Mouse (Mus musculus) frontal cortex, adult 2 months (tissue): ENCODE measurements around the gene Tbc1d1. TPM values are rescaled to one million over a fixed set of nuclear protein-coding genes. Genes with fewer than 3 reads are reported as not detected.

Source experiments
- DNase-seq, 2 experiments: peaks; one replicate each; pipeline ENCODE4 v3.0.0; 2022; ENCODE audit warnings: low spot score in 1 of 2; ENCODE audit errors: extremely low spot score in 1 of 2
- polyA plus RNA-seq: library from polyadenylated mRNA; depleted of rRNA; stranded (reverse); fragments of >200 nt; gene quantifications from 2 replicates; pipeline ENCODE4 v1.2.3, GENCODE M21; 2012

Gene Tbc1d1
- polyA plus RNA-seq, 1 experiment = 16.1 TPM

DNA sequence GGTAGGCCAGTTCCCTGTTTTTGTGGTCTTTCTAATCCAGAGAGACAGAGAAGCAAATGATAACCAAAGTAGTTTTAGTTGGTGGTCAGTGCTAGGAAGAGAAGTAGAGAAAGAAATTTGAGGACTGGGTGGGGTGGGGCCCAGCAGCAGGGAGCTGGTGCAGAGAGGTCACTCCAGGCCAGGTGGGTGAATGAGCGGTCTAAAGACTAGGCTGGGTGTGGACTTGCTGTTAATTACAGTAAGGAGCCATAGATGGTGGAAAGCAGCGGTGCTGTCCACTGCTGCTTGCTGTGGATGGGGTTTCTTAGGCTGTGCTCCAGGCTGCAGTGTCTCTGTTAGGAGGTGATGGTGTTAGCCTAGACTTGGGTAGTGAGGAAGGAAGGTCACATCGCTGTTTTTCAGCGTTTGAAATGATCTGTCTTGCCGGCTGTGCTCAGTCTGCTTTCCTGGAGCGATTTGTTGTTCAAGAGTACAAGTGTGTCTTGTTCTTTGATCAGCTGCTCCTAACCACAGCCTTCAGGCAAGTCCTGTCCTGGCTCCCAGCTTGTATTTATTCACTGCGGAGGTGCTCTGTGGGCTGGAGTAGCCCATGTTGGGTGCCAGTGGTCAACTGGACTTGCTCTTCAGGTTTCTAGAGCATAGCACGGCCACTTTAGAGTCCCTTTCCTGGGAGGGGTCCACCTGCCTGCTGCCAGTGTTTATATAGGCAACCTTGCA, 78.3 kb downstream of the Tbc1d1 start:
- DNase-seq = no peak

DNA sequence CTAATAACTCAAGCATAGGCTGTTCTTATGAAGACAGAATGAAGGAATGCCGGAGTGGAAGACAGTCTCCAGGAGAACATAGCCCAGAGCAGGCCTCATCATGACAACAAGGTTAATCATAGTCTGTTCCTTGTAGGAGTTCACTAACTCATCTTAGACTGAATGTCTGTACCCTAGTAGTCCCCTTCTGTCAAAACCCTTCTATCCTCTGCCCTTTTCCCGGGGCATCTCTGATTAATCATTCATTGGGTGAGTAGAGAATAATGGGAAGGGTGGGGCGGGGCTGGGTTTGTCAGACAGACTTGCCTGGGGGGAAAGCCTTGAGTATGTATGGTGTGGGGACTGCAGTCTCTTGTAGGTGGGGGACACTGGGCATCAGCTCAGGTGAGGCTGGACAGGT, 79.1 kb downstream of the Tbc1d1 start:
- no peak for DNase-seq

DNA sequence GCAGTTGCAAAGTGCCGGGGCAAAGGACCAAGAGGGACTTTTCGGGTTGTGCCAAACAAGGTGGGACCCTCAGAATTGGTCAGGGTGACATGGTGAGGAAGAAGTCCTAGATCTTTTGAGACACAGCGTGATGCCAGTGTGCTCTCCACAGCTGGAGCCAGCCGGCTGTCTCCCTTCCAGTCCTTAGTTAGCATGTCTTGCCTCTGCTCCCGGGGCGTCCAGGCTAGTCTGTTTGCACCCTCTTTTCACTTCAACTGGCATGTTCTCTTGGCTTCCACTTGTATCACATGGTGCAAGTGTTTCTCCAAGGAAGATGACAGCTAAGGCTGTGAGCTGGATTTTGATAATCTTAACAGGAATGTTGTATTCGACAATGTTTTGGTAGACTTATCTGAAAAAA, 80.5 kb downstream of the Tbc1d1 start:
- no peak for DNase-seq

GRCm38 (mm10) chr5:64237263-64237662, 81.2 kb downstream of the Tbc1d1 start:
- no peak for DNase-seq

DNA sequence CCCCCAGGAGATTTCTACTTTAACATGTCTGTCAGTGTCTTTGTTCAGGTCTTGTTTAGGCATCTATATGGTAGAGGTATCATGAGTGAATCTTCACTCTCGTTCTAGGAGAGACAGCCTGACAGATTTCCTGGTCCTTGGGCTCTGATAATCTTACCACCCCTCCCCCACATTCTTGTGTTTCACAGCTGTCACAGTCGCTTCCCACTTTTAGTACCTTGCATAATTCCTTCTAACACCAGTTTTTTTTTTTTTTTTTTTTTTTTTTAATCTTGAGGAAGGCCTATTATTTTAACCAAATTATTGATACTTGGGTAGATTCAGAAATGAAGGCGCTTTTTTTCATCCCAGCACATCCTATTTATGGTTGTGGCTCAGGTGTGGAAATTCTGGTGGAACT, 81.6 kb downstream of the Tbc1d1 start:
- no peak for DNase-seq

GRCm38 (mm10) chr5:64238894-64239652, 83.0 kb downstream of the Tbc1d1 start:
- DNase-seq = no peak

DNA sequence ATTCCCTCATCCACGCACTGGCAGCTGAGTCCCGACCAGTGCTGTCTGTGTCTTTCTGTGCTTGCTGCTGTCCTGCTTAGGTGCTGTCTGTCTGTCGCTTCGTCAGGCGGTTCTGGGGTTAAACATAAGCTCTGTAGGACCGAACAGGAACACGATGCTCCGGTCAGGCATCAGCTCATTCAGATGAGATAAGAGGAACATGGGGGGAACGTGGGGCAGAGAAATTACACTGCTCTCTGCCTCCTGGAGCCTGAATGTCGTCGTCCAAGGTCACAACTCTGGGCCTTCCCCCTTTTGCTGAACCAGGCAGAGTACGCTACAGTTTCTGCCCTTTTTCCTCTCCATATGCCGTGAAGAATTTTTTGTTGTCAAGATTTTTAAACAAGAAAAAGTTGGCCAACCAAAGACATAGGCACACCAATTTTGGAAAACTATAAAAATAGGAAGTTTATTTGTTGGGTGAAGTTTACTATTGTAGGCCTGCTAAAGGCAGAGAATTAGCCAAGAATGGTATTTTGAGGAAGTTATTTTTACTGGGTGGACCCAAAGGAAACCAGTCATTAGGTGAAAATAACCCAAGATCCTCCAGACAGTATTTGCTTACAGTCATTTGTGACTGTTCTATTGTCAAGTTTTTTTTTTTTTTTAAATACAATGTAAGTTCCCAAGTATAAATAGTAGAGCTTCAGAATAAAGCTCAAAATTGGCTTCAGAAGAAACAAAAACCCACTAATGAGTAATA, 85.0 kb downstream of the Tbc1d1 start:
- no peak for DNase-seq

- no peak for DNase-seq
These were observed 85.8 kb downstream of the Tbc1d1 start for GRCm38 (mm10) chr5:64241867-64242266.

DNA sequence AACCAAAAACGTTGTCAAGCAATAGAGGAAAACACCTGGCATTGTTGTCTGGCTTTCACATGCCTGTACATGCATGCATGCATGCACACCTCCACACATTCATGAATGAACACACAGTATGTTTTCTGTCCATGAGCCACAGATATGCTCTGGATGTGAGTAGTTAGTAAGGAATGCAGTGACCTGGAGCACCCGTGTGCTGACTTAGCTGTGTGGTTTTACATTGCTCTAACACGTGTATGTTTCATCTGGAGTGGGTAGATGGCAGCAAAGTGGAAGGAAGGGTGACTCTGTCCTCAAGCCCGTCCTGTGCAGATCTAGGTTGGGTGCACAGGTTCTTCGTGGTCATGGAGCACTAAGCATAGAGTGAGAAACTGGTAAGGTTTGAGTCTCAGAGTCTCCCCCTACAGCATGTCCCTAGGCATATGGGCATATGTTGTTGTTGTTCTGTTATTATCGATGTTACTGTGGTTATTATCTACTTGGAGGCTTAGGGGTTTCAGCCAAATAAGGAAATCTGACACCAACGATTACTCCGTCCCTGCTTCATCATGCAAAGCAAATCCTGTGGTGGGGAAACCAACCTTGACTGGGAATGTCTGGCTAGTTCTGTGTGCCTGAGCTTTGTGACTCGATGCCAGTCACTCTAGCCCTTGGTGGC, 86.8 kb downstream of the Tbc1d1 start:
- DNase-seq = no peak

- no peak for DNase-seq
These were observed 87.6 kb downstream of the Tbc1d1 start for GRCm38 (mm10) chr5:64243666-64244065.

DNA sequence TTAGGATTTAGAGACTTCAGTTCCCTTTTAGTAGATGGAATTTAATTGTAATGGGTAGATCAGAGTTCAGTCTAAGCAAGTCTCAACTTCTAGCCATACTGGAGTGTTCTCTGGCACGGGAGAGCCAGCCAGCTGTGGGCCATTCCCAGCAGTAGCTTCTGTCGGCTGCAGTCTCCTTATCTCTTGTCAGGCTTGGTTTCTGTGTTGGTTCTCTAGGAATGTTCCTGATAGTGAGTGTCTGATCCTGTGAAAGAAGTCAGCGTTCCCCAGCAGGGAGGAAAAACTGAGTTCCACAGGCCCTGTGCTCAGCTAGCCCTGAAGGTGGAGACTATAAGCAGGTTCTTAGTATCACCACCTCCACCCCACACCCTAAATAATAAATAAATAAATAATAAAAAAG, 88.2 kb downstream of the Tbc1d1 start:
- no peak for DNase-seq

- DNase-seq = no peak
These were observed 88.6 kb downstream of the Tbc1d1 start for GRCm38 (mm10) chr5:64244745-64245144.

GRCm38 (mm10) chr5:64251435-64251834, 95.3 kb downstream of the Tbc1d1 start:
- no peak for DNase-seq

GRCm38 (mm10) chr5:64254278-64254677, 98.2 kb downstream of the Tbc1d1 start:
- DNase-seq = no peak

- no peak for DNase-seq
These were observed 98.9 kb downstream of the Tbc1d1 start for GRCm38 (mm10) chr5:64254988-64255387.

DNA sequence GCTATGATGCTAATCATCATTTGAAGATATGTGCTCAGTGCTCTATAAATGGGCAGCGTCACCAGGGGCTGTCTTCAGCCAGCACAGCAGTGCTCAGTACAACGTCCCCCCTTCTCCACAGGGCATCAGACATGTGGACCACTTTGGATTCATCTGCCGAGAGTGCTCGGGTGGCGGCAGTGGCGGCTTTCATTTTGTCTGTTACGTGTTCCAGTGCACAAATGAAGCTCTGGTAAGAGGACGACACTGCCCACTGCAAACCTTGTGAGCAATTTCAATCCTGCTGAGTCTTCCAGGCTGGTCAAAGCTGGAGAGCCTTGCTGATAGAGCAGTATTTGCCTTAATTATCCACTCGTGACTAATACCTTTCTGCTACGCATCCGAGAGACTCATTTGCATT, 107.2 kb downstream of the Tbc1d1 start:
- no peak for DNase-seq

GRCm38 (mm10) chr5:64263898-64264478, 107.9 kb downstream of the Tbc1d1 start:
- no peak for DNase-seq

- DNase-seq = peak in 1 of 2 experiments; percentile 79
These were observed 109.0 kb downstream of the Tbc1d1 start for GRCm38 (mm10) chr5:64265145-64265544.

DNA sequence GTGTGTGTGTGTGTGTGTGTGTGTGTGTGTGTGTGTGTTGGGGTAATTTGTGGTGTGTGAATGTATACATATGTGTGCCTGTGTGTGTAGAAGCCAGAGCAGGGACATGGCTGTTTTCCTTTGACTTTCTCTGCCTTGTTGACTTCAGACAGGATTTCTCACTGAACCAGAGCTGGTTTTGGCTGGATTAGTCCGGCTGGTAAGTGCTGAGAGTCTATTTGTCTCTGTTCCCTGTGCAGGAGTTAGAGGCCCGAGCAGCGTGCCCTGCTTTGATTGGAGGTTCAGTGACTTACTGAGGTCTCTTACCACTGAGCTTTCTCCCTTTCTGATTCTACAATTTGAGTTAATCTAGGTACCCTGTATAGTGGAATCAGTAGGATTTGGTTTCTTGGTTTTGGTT, 109.8 kb downstream of the Tbc1d1 start:
- no peak for DNase-seq

DNA sequence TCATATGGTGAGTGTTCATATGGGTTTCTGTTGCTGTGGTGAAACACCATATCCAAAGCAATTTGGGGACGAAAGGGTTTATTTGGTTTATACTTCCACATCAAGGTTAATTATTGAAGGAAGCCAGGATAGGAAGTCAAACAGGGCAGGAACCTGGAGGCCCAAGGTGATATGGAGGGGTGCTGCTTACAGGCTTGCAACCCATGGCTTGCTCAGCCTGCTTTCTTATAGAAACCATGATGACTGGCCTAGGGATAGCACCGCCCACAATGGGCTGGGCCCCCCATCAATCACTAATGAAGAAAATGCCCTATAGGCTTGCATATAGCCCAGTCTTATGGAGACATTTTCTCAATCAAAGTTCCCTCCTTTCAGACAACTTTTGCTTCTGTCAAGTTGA, 110.4 kb downstream of the Tbc1d1 start:
- DNase-seq = no peak

DNA sequence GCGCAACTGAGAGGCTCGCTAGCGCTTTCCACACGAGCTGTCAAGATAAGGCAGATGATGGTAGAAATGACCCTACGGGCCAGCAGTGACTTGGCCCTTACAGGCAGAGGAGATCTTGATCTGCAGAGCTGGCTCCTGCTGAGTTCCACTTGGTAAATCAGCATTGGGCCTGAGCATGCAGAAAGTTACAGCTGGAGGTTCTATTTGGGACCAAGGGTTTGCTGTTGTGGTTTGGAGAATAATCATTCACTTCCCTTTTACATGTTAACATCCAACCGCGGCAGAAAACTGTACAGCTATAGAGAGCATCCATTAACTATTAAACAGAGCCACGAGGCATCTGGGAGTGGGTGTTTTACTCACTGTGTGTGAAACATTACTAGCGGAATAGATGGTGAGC, 111.2 kb downstream of the Tbc1d1 start:
- DNase-seq = no peak
